Mouse (Mus musculus) ES-Bruce4 (cell line): ENCODE data around the gene Sbpl.

Source experiments
- CTCF ChIP-seq: IDR thresholded peaks from one replicate; pipeline ENCODE4 v1.8.1; 2011; ENCODE audit warnings: low read depth, low read length
- EP300 ChIP-seq: IDR thresholded peaks from 2 replicates; pipeline ENCODE4 v1.6.1; 2011; ENCODE audit warnings: low read depth, low read length; ENCODE audit not compliant: insufficient read depth
- POLR2A ChIP-seq: IDR thresholded peaks from one replicate; pipeline ENCODE4 v1.8.1; 2011; ENCODE audit warnings: low read length; ENCODE audit not compliant: insufficient read depth

- TF ChIP-seq CTCF, result no peak
- no peak for TF ChIP-seq POLR2A
- TF ChIP-seq EP300, result no peak
Measured at GRCm38 (mm10) chr17:23994667-23995066, 39.6 kb upstream of the Sbpl start.
